Mouse (Mus musculus) midbrain, embryonic 15.5 days (tissue): ENCODE measurements around the gene Ppfibp2. TPM values are rescaled to one million over a fixed set of nuclear protein-coding genes. Genes with fewer than 3 reads are reported as not detected.

ENCODE experiments used
- ATAC-seq: fragments of 200-750 bp; cut with Nextera tagmentation; replicated peaks from 2 replicates; pipeline ENCODE4 v1.8.0; 2017; ENCODE audit warnings: moderate TSS enrichment
- H3K27ac ChIP-seq: fragments of 300-500 bp; sonication (generic); 2 replicates; pipeline ENCODE4 v1.5.1; 2015; ENCODE audit warnings: mild to moderate bottlenecking, inconsistent platforms
- H3K27me3 ChIP-seq: fragments of 300-500 bp; sonication (generic); replicated peaks from 2 replicates; pipeline ENCODE4 v1.6.1; 2015; ENCODE audit warnings: inconsistent platforms
- H3K36me3 ChIP-seq: fragments of 300-500 bp; sonication (generic); replicated peaks from 2 replicates; pipeline ENCODE4 v1.6.1; 2015; ENCODE audit warnings: inconsistent platforms
- H3K4me1 ChIP-seq: fragments of 300-500 bp; sonication (generic); 2 replicates; pipeline ENCODE4 v1.6.1; 2015; ENCODE audit warnings: inconsistent platforms
- H3K4me2 ChIP-seq: fragments of 300-500 bp; sonication (generic); 2 replicates; pipeline ENCODE4 v1.6.1; 2015; ENCODE audit warnings: inconsistent platforms, mild to moderate bottlenecking, moderate library complexity
- H3K4me3 ChIP-seq: fragments of 300-500 bp; sonication (generic); 2 replicates; pipeline ENCODE4 v1.5.1; 2015; ENCODE audit warnings: mild to moderate bottlenecking, inconsistent platforms
- H3K9ac ChIP-seq: fragments of 300-500 bp; sonication (generic); 2 replicates; pipeline ENCODE4 v1.6.1; 2015; ENCODE audit warnings: mild to moderate bottlenecking, inconsistent platforms
- H3K9me3 ChIP-seq: fragments of 300-500 bp; sonication (generic); 2 replicates; pipeline ENCODE4 v1.6.1; 2016; ENCODE audit warnings: inconsistent platforms
- WGBS: fragments of 180-500 bp; shearing (Covaris S2); methylation state at CpG from one replicate; pipeline ENCODE4 v1.1.7; 2015; ENCODE audit warnings: mixed read lengths; 5-methylcytosine and 5-hydroxymethylcytosine counted together
- polyA plus RNA-seq: library from polyadenylated mRNA; unstranded; fragments of >200 nt; fragmentation: Nextera tagmentation; extraction: Ambion mirVana; gene quantifications from 2 replicates; pipeline ENCODE4 v1.2.1, GENCODE M21; 2015

Gene Ppfibp2
- polyA plus RNA-seq, 1 experiment from 2014 or later: 1.5 TPM

GRCm38 (mm10) chr7:107697066-107697465 is 102.1 kb downstream of the Ppfibp2 start:
- H3K27me3 ChIP-seq: no peaks in the 10 kb centered on the region
- no peaks in the 10 kb centered on the region for H3K36me3 ChIP-seq
- no peak overlapping the region for H3K9ac ChIP-seq
- ATAC-seq: no peak
- H3K4me2 ChIP-seq: no peak overlapping the region
- H3K9me3 ChIP-seq: no peaks in the 10 kb centered on the region
- 91% methylated on average over 5 of the region's 5 CpGs for WGBS
- H3K4me3 ChIP-seq: no peak overlapping the region
- no peaks in the 10 kb centered on the region for H3K4me1 ChIP-seq
- H3K27ac ChIP-seq: no peak overlapping the region

GRCm38 (mm10) chr7:107699926-107700325 is 104.9 kb downstream of the Ppfibp2 start:
- no peaks in the 10 kb centered on the region for H3K9me3 ChIP-seq
- no peaks in the 10 kb centered on the region for H3K4me1 ChIP-seq
- no peak overlapping the region for H3K4me3 ChIP-seq
- no peaks in the 10 kb centered on the region for H3K36me3 ChIP-seq
- no peak overlapping the region for H3K4me2 ChIP-seq
- no peak overlapping the region for H3K9ac ChIP-seq
- WGBS: 77% methylated on average over 1 of the region's 1 CpGs
- no peaks in the 10 kb centered on the region for H3K27me3 ChIP-seq
- H3K27ac ChIP-seq: no peak overlapping the region
- ATAC-seq: no peak

- H3K27me3 ChIP-seq: no peaks in the 10 kb centered on the region
- no peak overlapping the region for H3K9ac ChIP-seq
- no peaks in the 10 kb centered on the region for H3K4me1 ChIP-seq
- no peak overlapping the region for H3K4me3 ChIP-seq
- H3K4me2 ChIP-seq: no peak overlapping the region
- no peak for ATAC-seq
- 86% methylated on average over 5 of the region's 5 CpGs for WGBS
- H3K27ac ChIP-seq: no peak overlapping the region
- H3K36me3 ChIP-seq: no peaks in the 10 kb centered on the region
- no peaks in the 10 kb centered on the region for H3K9me3 ChIP-seq
Observed at GRCm38 (mm10) chr7:107700646-107701045, 105.6 kb downstream of the Ppfibp2 start.

- H3K36me3 ChIP-seq: no peaks in the 10 kb centered on the region
- H3K4me3 ChIP-seq: no peak overlapping the region
- H3K4me1 ChIP-seq: no peaks in the 10 kb centered on the region
- H3K4me2 ChIP-seq: no peak overlapping the region
- no peak overlapping the region for H3K9ac ChIP-seq
- no peak for ATAC-seq
- H3K9me3 ChIP-seq: no peaks in the 10 kb centered on the region
- no peaks in the 10 kb centered on the region for H3K27me3 ChIP-seq
- no peak overlapping the region for H3K27ac ChIP-seq
- 72% methylated on average over 13 of the region's 13 CpGs for WGBS
Observed at GRCm38 (mm10) chr7:107702461-107703380, 107.7 kb downstream of the Ppfibp2 start.

- no peak overlapping the region for H3K9ac ChIP-seq
- no peaks in the 10 kb centered on the region for H3K9me3 ChIP-seq
- no peaks in the 10 kb centered on the region for H3K27me3 ChIP-seq
- no peak overlapping the region for H3K27ac ChIP-seq
- no peak overlapping the region for H3K4me3 ChIP-seq
- 0 out of 2 replicates have a peak, but pooled peaks cover 8% of the 10 kb centered on the region for H3K4me1 ChIP-seq
- WGBS: 64% methylated on average over 5 of the region's 5 CpGs
- ATAC-seq: no peak
- H3K4me2 ChIP-seq: no peak overlapping the region
- no peaks in the 10 kb centered on the region for H3K36me3 ChIP-seq
Observed at GRCm38 (mm10) chr7:107705941-107706340, 110.9 kb downstream of the Ppfibp2 start.

GRCm38 (mm10) chr7:107707650-107708049 is 112.6 kb downstream of the Ppfibp2 start:
- no peak for ATAC-seq
- H3K27ac ChIP-seq: no peak overlapping the region
- H3K9ac ChIP-seq: no peak overlapping the region
- WGBS: 53% methylated on average over 9 of the region's 9 CpGs
- no peak overlapping the region for H3K4me2 ChIP-seq
- H3K36me3 ChIP-seq: no peaks in the 10 kb centered on the region
- H3K4me3 ChIP-seq: no peak overlapping the region
- no peaks in the 10 kb centered on the region for H3K9me3 ChIP-seq
- 0 out of 2 replicates have a peak, but pooled peaks cover 8% of the 10 kb centered on the region for H3K4me1 ChIP-seq
- no peaks in the 10 kb centered on the region for H3K27me3 ChIP-seq

- no peaks in the 10 kb centered on the region for H3K36me3 ChIP-seq
- peak; percentile 94 for ATAC-seq
- 3% methylated on average over 10 of the region's 10 CpGs for WGBS
- 0 out of 2 replicates have a peak, but pooled peaks cover 8% of the 10 kb centered on the region for H3K4me1 ChIP-seq
- H3K27ac ChIP-seq: no peak overlapping the region
- H3K4me2 ChIP-seq: peak overlapping the region; percentile 38
- peak overlapping the region; percentile 15 for H3K4me3 ChIP-seq
- no peaks in the 10 kb centered on the region for H3K27me3 ChIP-seq
- no peak overlapping the region for H3K9ac ChIP-seq
- no peaks in the 10 kb centered on the region for H3K9me3 ChIP-seq
Observed at GRCm38 (mm10) chr7:107708491-107709112, 113.6 kb downstream of the Ppfibp2 start.

- no peak for ATAC-seq
Observed at GRCm38 (mm10) chr7:107712743-107713142, 117.7 kb downstream of the Ppfibp2 start.

GRCm38 (mm10) chr7:107714067-107714466 is 119.1 kb downstream of the Ppfibp2 start:
- no peaks in the 10 kb centered on the region for H3K9me3 ChIP-seq
- no peak overlapping the region for H3K9ac ChIP-seq
- H3K4me3 ChIP-seq: no peak overlapping the region
- ATAC-seq: no peak
- WGBS: 88% methylated on average over 5 of the region's 5 CpGs
- no peaks in the 10 kb centered on the region for H3K4me1 ChIP-seq
- H3K4me2 ChIP-seq: no peak overlapping the region
- H3K27ac ChIP-seq: no peak overlapping the region
- no peaks in the 10 kb centered on the region for H3K27me3 ChIP-seq
- no peaks in the 10 kb centered on the region for H3K36me3 ChIP-seq

More at GRCm38 (mm10) chr7:107712743-107713142, 117.7 kb downstream of the Ppfibp2 start:
- 58% methylated on average over 6 of the region's 6 CpGs for WGBS
- Histone ChIP-seq H3K36me3 (no peaks in the 10 kb centered on the region), H3K27ac (no peak overlapping the region), H3K9ac (no peak overlapping the region), H3K27me3 (no peaks in the 10 kb centered on the region), H3K4me2 (no peak overlapping the region), H3K9me3 (no peaks in the 10 kb centered on the region), H3K4me1 (0 out of 2 replicates have a peak, but pooled peaks cover 8% of the 10 kb centered on the region), H3K4me3 (no peak overlapping the region)

GRCm38 (mm10) chr7:107720771-107721170 is 125.8 kb downstream of the Ppfibp2 start:
- Histone ChIP-seq H3K27ac (no peak overlapping the region), H3K27me3 (no peaks in the 10 kb centered on the region), H3K4me2 (no peak overlapping the region), H3K36me3 (no peaks in the 10 kb centered on the region), H3K4me1 (no peaks in the 10 kb centered on the region), H3K9me3 (no peaks in the 10 kb centered on the region), H3K4me3 (no peak overlapping the region), H3K9ac (no peak overlapping the region)
- 84% methylated on average over 1 of the region's 1 CpGs for WGBS
- ATAC-seq: no peak

GRCm38 (mm10) chr7:107722536-107722935 is 127.5 kb downstream of the Ppfibp2 start:
- H3K4me2 ChIP-seq: no peak overlapping the region
- H3K9ac ChIP-seq: no peak overlapping the region
- no peaks in the 10 kb centered on the region for H3K36me3 ChIP-seq
- no peaks in the 10 kb centered on the region for H3K4me1 ChIP-seq
- no peaks in the 10 kb centered on the region for H3K9me3 ChIP-seq
- H3K4me3 ChIP-seq: no peak overlapping the region
- no peak for ATAC-seq
- WGBS: 94% methylated on average over 4 of the region's 4 CpGs
- no peaks in the 10 kb centered on the region for H3K27me3 ChIP-seq
- no peak overlapping the region for H3K27ac ChIP-seq

GRCm38 (mm10) chr7:107727538-107727937 is 132.5 kb downstream of the Ppfibp2 start:
- Histone ChIP-seq H3K27me3 (no peaks in the 10 kb centered on the region), H3K27ac (no peak overlapping the region), H3K4me3 (no peak overlapping the region), H3K4me2 (no peak overlapping the region), H3K9me3 (no peaks in the 10 kb centered on the region), H3K9ac (no peak overlapping the region), H3K36me3 (no peaks in the 10 kb centered on the region), H3K4me1 (no peaks in the 10 kb centered on the region)
- 75% methylated on average over 3 of the region's 3 CpGs for WGBS
- ATAC-seq: no peak
